Mouse (Mus musculus) bone marrow macrophage, adult 2 months (primary cell): ENCODE data around the gene Fam173b.

Experiments
- CTCF ChIP-seq: IDR thresholded peaks from 2 replicates; pipeline ENCODE4 v1.5.1; 2012; ENCODE audit warnings: low read depth, mild to moderate bottlenecking, low read length, moderate library complexity
- POLR2A ChIP-seq: IDR thresholded peaks from 2 replicates; pipeline ENCODE4 v1.6.1; 2012; ENCODE audit warnings: mild to moderate bottlenecking, low read depth, low read length, borderline replicate concordance

GRCm38 (mm10) chr15:31565184-31565583 is 36.5 kb upstream of the Fam173b start, which contains the start of gene Cmbl:
- TF ChIP-seq POLR2A (no peak), CTCF (no peak)
